Mouse (Mus musculus) liver, adult 2 months (tissue): Measurements from ENCODE around the gene Col5a1.

Experiments used
- CTCF ChIP-seq: fragments of 200-500 bp; IDR thresholded peaks from 2 replicates; pipeline ENCODE4 v1.5.1; 2011; ENCODE audit warnings: low read depth, low read length, control low read depth
- POLR2A ChIP-seq: fragments of 200-500 bp; IDR thresholded peaks from 2 replicates; pipeline ENCODE4 v1.6.1; 2011; ENCODE audit warnings: low read length, control low read depth; ENCODE audit not compliant: insufficient read depth; ENCODE audit errors: extremely low read depth

DNA sequence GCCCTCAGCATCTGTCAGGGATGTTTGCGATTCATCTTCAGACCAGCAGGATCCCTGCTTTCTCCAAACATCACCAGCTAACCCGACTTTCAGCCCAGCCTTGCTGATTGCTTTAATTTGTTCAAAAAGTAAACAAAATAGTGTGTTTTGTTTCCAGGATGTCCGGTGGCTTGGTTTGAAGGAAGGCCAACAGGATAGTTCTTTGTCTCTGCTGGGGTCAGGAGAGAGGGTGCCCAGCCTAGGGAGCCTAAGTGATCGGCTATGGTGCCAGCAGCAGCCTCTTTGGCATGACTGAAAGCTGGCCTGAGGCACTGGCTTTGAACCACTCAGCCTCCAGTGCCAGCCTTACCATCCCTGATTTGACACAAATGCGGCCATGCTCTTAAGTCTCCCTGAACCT is 11.0 kb upstream of the Col5a1 start:
- TF ChIP-seq POLR2A (no peak), CTCF (no peak)
